Mouse (Mus musculus) heart, embryonic 13.5 days (tissue): Measurements from ENCODE around the gene H2al1n. TPM values are rescaled to one million over a fixed set of nuclear protein-coding genes. Genes with fewer than 3 reads are reported as not detected.
"Not testable (repeated sequence)": the region's sequence is repeated elsewhere in the genome, so short reads cannot be mapped to it uniquely, and the experiment has no call there.

ENCODE experiments used
- ATAC-seq: fragments of 200-750 bp; cut with Nextera tagmentation; 2 replicates; pipeline ENCODE4 v1.8.0; 2017; ENCODE audit warnings: moderate TSS enrichment; ENCODE audit not compliant: insufficient number of reproducible peaks, low FRiP score, low TSS enrichment; ENCODE audit errors: extremely low read depth
- H3K27ac ChIP-seq: fragments of 300-500 bp; sonication (generic); replicated peaks from 2 replicates; pipeline ENCODE4 v1.5.1; 2015; ENCODE audit warnings: moderate library complexity, mild to moderate bottlenecking, inconsistent platforms
- H3K27me3 ChIP-seq: fragments of 300-500 bp; sonication (generic); replicated peaks from 2 replicates; pipeline ENCODE4 v1.6.1; 2015; ENCODE audit warnings: mild to moderate bottlenecking, inconsistent platforms
- H3K36me3 ChIP-seq: fragments of 300-500 bp; sonication (generic); 2 replicates; pipeline ENCODE4 v1.6.1; 2015; ENCODE audit warnings: mild to moderate bottlenecking, inconsistent platforms
- H3K4me1 ChIP-seq: fragments of 300-500 bp; sonication (generic); 2 replicates; pipeline ENCODE4 v1.6.1; 2015; ENCODE audit warnings: inconsistent platforms
- H3K4me2 ChIP-seq: fragments of 300-500 bp; sonication (generic); 2 replicates; pipeline ENCODE4 v1.6.1; 2015; ENCODE audit warnings: inconsistent platforms, mild to moderate bottlenecking, moderate library complexity
- H3K4me3 ChIP-seq: fragments of 300-500 bp; sonication (generic); 2 replicates; pipeline ENCODE4 v1.5.1; 2015; ENCODE audit warnings: moderate library complexity, mild to moderate bottlenecking, inconsistent platforms
- H3K9ac ChIP-seq: fragments of 300-500 bp; sonication (generic); 2 replicates; pipeline ENCODE4 v1.6.1; 2015; ENCODE audit warnings: inconsistent platforms, mild to moderate bottlenecking, moderate library complexity
- H3K9me3 ChIP-seq: fragments of 300-500 bp; sonication (generic); 2 replicates; pipeline ENCODE4 v1.6.1; 2016; ENCODE audit warnings: inconsistent platforms
- WGBS: fragments of 180-500 bp; shearing (Covaris S2); methylation state at CpG from one replicate; pipeline ENCODE4 v1.1.7; 2015; ENCODE audit warnings: mixed read lengths; 5-methylcytosine and 5-hydroxymethylcytosine counted together
- polyA plus RNA-seq: library from polyadenylated mRNA; unstranded; fragments of >200 nt; fragmentation: Nextera tagmentation; extraction: Ambion mirVana; gene quantifications from 2 replicates; pipeline ENCODE4 v1.2.1, GENCODE M21; 2015

The H2al1n gene
- polyA plus RNA-seq: not detected in 2 replicates

DNA sequence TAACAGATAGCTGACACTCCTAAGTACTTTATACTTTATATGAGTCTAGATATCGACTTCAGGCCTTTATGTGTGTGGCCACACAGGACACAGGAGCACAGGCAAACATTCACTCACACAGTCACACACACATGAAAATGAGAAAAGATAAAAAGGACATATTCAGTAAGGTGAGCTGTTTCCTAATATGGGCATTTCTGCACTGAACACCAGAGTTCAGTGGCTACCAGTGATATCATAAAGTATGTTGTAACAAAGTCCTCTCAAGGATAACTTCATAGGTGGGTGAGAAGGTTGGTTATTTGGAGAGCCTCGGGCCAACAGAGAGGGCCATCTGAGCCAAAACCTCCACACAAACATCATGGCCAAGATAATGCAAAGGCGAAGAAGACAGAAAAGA, at the start of gene H2al1n:
H2al1n (plus strand) TSS at position 301 of the 400 bp plus-strand sequence.
- ATAC-seq, H3K4me2 ChIP-seq, H3K36me3 ChIP-seq, H3K4me1 ChIP-seq, H3K27me3 ChIP-seq, H3K9me3 ChIP-seq, H3K9ac ChIP-seq, H3K27ac ChIP-seq, H3K4me3 ChIP-seq: not testable (repeated sequence)
- WGBS: 77% methylated on average over 3 of the region's 3 CpGs

DNA sequence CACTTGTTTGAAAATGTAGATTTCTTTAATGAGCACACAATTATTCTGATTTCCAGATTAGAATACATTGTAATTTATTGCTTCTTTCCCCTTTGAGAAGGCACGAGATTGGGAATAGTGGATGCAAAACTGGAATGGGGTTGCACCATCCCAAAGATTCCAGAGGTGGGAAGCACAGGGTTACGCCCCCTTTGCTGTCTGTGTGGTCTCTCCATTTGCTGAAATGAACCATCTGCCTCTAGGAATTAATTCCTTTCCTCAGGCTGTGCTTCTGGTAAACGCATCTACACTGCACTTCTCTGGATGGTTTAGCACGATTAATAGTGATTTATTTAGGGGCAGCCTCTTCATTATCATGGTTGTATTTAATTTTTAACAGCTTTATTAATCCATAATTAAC, 11.7 kb upstream of the H2al1n start:
- H3K36me3 ChIP-seq: no peaks in the 10 kb centered on the region

DNA sequence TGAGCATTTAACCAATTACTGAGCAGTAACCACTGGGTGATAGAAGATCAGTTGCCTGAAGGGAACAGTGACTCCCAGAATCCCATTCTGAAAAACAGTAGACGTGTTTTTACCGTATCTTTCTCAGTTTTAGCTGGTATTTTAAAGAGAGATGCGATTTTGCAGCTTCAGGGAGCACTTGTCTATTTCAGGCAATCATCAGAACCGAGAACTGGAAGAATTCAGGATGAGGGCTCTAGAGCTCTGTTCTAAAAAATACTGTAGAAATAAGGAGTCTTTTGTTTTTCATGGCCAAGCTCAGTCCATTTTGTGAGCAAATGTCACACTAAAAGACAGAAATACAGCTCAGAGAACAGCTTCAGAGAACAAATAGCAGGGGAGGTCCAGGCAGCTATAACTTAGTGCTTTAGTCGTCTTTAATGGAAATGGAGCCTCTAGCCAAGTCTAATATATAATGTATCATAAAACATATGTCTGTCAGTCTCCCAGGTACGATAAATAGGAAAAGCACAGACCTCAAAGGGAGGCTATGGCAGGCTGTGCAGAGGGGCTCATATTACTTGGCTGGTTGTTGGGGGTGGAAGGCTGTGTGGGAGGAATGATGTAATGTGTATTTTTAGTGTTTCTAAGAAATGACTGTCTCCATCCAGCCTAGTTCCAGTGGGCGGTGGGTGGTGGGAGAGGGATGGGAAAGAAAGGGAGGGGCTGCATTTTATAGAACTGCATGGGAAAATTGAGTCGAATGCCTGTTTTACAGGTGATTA, 4.7 kb upstream of the H2al1n start:
- no peak overlapping the region for H3K9ac ChIP-seq
- H3K36me3 ChIP-seq: no peaks in the 10 kb centered on the region
- H3K4me3 ChIP-seq: no peak overlapping the region
- no peaks in the 10 kb centered on the region for H3K27me3 ChIP-seq
- ATAC-seq: no peak
- H3K4me1 ChIP-seq: peaks cover 3% of the 10 kb centered on the region; the same call in 1 of the 2 replicates
- 41% methylated on average over 8 of the region's 8 CpGs for WGBS
- no peak overlapping the region for H3K4me2 ChIP-seq
- no peaks in the 10 kb centered on the region for H3K9me3 ChIP-seq
- peak overlapping the region; percentile 61 for H3K27ac ChIP-seq

More for the DNA sequence above, 11.7 kb upstream of the H2al1n start:
- H3K4me2 ChIP-seq: no peak overlapping the region
- no peak overlapping the region for H3K9ac ChIP-seq
- no peaks in the 10 kb centered on the region for H3K27me3 ChIP-seq
- 57% methylated on average over 4 of the region's 4 CpGs for WGBS
- ATAC-seq: no peak
- H3K4me1 ChIP-seq: no peaks in the 10 kb centered on the region
- H3K27ac ChIP-seq: no peak overlapping the region
- no peak overlapping the region for H3K4me3 ChIP-seq
- no peaks in the 10 kb centered on the region for H3K9me3 ChIP-seq

DNA sequence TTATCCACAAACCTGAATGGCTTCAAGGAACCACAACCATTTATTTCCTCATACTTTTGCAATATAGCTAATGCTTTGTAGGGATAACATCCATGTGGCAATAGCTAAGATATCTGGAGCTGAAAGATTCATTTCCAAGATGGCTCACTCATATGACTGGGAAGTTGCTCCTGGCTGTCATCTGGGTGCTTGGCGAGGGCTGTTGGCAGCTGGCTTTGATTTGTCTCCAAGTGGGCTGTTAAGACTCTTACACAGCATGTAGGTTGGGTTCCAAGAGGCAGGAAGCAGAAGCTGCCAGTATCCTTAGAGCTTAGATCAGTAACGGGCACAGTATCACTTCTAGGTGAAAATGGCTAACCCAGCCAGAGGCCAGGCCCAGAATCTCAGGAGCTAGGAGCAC, 18.3 kb downstream of the H2al1n start:
- H3K36me3 ChIP-seq: no peaks in the 10 kb centered on the region
- no peaks in the 10 kb centered on the region for H3K4me1 ChIP-seq
- H3K9ac ChIP-seq: no peak overlapping the region
- H3K4me2 ChIP-seq: no peak overlapping the region
- WGBS: 51% methylated on average over 2 of the region's 2 CpGs
- no peak overlapping the region for H3K27ac ChIP-seq
- H3K9me3 ChIP-seq: peaks cover 3% of the 10 kb centered on the region; the same call in 1 of the 2 replicates
- H3K27me3 ChIP-seq: no peaks in the 10 kb centered on the region
- no peak for ATAC-seq
- H3K4me3 ChIP-seq: no peak overlapping the region

DNA sequence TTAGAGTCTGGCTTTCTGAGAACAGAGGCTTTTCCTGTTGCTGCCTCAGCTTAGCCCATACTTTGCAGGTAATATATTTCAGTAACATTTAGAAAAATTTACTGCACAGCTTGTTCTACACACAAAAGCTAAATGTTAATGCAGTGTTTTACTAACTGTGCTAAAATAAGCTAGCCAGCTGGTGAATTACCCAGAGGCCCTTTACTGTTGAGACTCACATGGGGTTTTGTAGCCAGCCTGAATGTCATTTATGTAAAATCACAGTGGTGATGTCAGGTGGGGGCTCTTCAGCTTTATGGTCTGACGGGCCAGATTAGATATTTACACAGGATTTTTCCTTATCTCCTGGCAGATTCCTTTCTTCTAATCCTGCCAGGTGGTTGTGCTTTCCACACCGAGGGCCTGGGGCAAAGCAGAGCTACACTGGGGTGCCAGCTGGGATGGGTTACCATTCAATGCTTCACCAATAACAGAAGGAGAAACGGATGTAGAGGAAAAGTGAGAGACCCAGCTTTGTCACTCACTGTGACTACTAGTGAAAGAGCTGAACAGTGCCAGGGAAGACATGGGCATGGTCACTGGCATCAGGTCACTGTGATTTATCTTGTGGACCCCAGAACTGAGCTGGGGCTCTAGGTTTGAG, 48.8 kb downstream of the H2al1n start:
- 43% methylated on average over 3 of the region's 3 CpGs for WGBS
- H3K4me1 ChIP-seq: no peaks in the 10 kb centered on the region
- no peak overlapping the region for H3K9ac ChIP-seq

More for the DNA sequence above, 48.8 kb downstream of the H2al1n start:
- no peaks in the 10 kb centered on the region for H3K36me3 ChIP-seq
- no peak overlapping the region for H3K4me2 ChIP-seq
- H3K4me3 ChIP-seq: no peak overlapping the region
- no peak for ATAC-seq
- H3K27me3 ChIP-seq: no peaks in the 10 kb centered on the region
- H3K27ac ChIP-seq: no peak overlapping the region
- H3K9me3 ChIP-seq: no peaks in the 10 kb centered on the region
